Mouse (Mus musculus) CH12.LX (cell line): ENCODE data around the gene Rin3. TPM values are rescaled to one million over a fixed set of nuclear protein-coding genes. Genes with fewer than 3 reads are reported as not detected.

Experiments used
- DNase-seq: peaks from one replicate; pipeline ENCODE4 v3.0.0-alpha.2; 2013; ENCODE audit errors: extremely low read depth
- H3K27ac ChIP-seq: 2 replicates; pipeline ENCODE4 v1.5.1; 2012; ENCODE audit warnings: low read depth, mild to moderate bottlenecking, control low read depth, moderate library complexity; ENCODE audit not compliant: insufficient read depth
- H3K27me3 ChIP-seq: replicated peaks from 2 replicates; pipeline ENCODE3; 2012; ENCODE audit warnings: inconsistent platforms
- H3K36me3 ChIP-seq, 2 experiments: replicated peaks in 1 of 2; 2 replicates each; pipeline versions ENCODE3 to v1.6.1; 2012; ENCODE audit warnings: inconsistent platforms in 1 of 2, low read length in 1 of 2, mild to moderate bottlenecking in 1 of 2, mixed read lengths in 1 of 2, moderate library complexity in 1 of 2; ENCODE audit not compliant: control insufficient read depth in 1 of 2, insufficient read depth in 1 of 2
- H3K4me1 ChIP-seq, 2 experiments: 2 replicates each; pipeline ENCODE4 v1.6.1; 2012; ENCODE audit warnings: inconsistent platforms in 1 of 2, moderate library complexity in 1 of 2; ENCODE audit not compliant: insufficient read depth in 2 of 2, control insufficient read depth in 1 of 2
- H3K4me2 ChIP-seq: 2 replicates; pipeline ENCODE4 v1.6.1; 2012; ENCODE audit warnings: low read depth, mild to moderate bottlenecking, control low read depth; ENCODE audit not compliant: poor library complexity, insufficient read depth, severe bottlenecking
- H3K4me3 ChIP-seq, 3 experiments: fragments of 150-350 bp in 1 of 3; sonication (generic) in 1 of 3; replicated peaks in 1 of 3; 2 replicates each; pipeline versions ENCODE3 to v1.5.1; 2011 to 2012; ENCODE audit warnings: low read depth in 2 of 3, low read length in 2 of 3, mild to moderate bottlenecking in 2 of 3, moderate library complexity in 2 of 3, control low read depth in 1 of 3, improper control_type of control experiment in 1 of 3, inconsistent platforms in 1 of 3, mixed read lengths in 1 of 3; ENCODE audit not compliant: poor library complexity in 1 of 3
- H3K79me2 ChIP-seq: replicated peaks from 2 replicates; pipeline ENCODE4 v1.6.1; 2012; ENCODE audit warnings: mild to moderate bottlenecking, moderate library complexity; ENCODE audit not compliant: control insufficient read depth, poor library complexity, insufficient read depth, severe bottlenecking; ENCODE audit errors: extremely low read depth
- H3K9ac ChIP-seq: 2 replicates; pipeline ENCODE4 v1.6.1; 2012; ENCODE audit warnings: low read depth, mild to moderate bottlenecking, control low read depth, moderate library complexity; ENCODE audit not compliant: insufficient read depth
- H3K9me3 ChIP-seq: replicated peaks from 2 replicates; pipeline ENCODE3; 2012; ENCODE audit warnings: low read length, inconsistent platforms, mixed read lengths
- BHLHE40 ChIP-seq: IDR thresholded peaks from 2 replicates; pipeline ENCODE4 v1.6.1; 2011; ENCODE audit warnings: mild to moderate bottlenecking, low read depth, low read length, improper control_type of control experiment
- CHD1 ChIP-seq: IDR thresholded peaks from 2 replicates; pipeline ENCODE4 v1.6.1; 2012; ENCODE audit warnings: low read depth, low read length, improper control_type of control experiment, inconsistent platforms
- ETS1 ChIP-seq: conservative IDR thresholded peaks from 2 replicates; pipeline ENCODE4 v1.6.1; 2012; ENCODE audit warnings: low read depth, mild to moderate bottlenecking, inconsistent platforms, low read length, improper control_type of control experiment, moderate library complexity
- GABPA ChIP-seq: IDR thresholded peaks from 2 replicates; pipeline ENCODE4 v1.6.1; 2012; ENCODE audit warnings: low read depth, low read length, improper control_type of control experiment, inconsistent platforms; ENCODE audit not compliant: insufficient replicate concordance
- JUN ChIP-seq: IDR thresholded peaks from 2 replicates; pipeline ENCODE4 v1.6.1; 2011; ENCODE audit warnings: low read depth, mild to moderate bottlenecking, low read length, improper control_type of control experiment, moderate library complexity; ENCODE audit not compliant: insufficient read depth
- JUND ChIP-seq: conservative IDR thresholded peaks from 2 replicates; pipeline ENCODE4 v1.6.1; 2011; ENCODE audit warnings: low read depth, low read length, improper control_type of control experiment
- MAX ChIP-seq: IDR thresholded peaks from 2 replicates; pipeline ENCODE4 v1.6.1; 2011; ENCODE audit warnings: low read length, improper control_type of control experiment
- NELFE ChIP-seq: IDR thresholded peaks from 2 replicates; pipeline ENCODE4 v1.6.1; 2011; ENCODE audit warnings: low read depth, low read length, improper control_type of control experiment
- PAX5 ChIP-seq: IDR thresholded peaks from 2 replicates; pipeline ENCODE4 v1.6.1; 2012; ENCODE audit warnings: low read length, inconsistent platforms, mixed read lengths
- POLR2A ChIP-seq: IDR thresholded peaks from 2 replicates; pipeline ENCODE4 v1.6.1; 2011; ENCODE audit warnings: low read depth, mild to moderate bottlenecking, improper control_type of control experiment, low read length
- POLR2AphosphoS2 ChIP-seq: IDR thresholded peaks from 2 replicates; pipeline ENCODE4 v1.6.1; 2011; ENCODE audit warnings: low read depth, low read length, improper control_type of control experiment
- RAD21 ChIP-seq: IDR thresholded peaks from 2 replicates; pipeline ENCODE4 v1.6.1; 2011; ENCODE audit warnings: low read depth, mild to moderate bottlenecking, low read length, improper control_type of control experiment, moderate library complexity
- SIN3A ChIP-seq: IDR thresholded peaks from 2 replicates; pipeline ENCODE4 v1.6.1; 2012; ENCODE audit warnings: low read length, improper control_type of control experiment, inconsistent platforms
- ZMIZ1 ChIP-seq: IDR thresholded peaks from 2 replicates; pipeline ENCODE4 v1.6.1; 2012; ENCODE audit warnings: low read depth, mild to moderate bottlenecking, inconsistent platforms, low read length, improper control_type of control experiment
- ZNF384 ChIP-seq: IDR thresholded peaks from 2 replicates; pipeline ENCODE4 v1.6.1; 2012; ENCODE audit warnings: low read depth, low read length, improper control_type of control experiment, inconsistent platforms
- dilution Hi-C: fragments of 300-500 bp; cut with MboI; formaldehyde crosslinking; loops from 2 replicates; pipeline ENCODE4 v1.14.3; 2020; ENCODE audit warnings: low sequenced_read_pairs; ENCODE audit not compliant: extremely low pct_unique_long_range_greater_than_20kb, extremely low pct_ligation_motif_present
- in situ Hi-C: fragments of 300-500 bp; cut with MboI; formaldehyde crosslinking; loops from 3 replicates; pipeline ENCODE4 v1.14.3; 2019; ENCODE audit warnings: low sequenced_read_pairs, low pct_ligation_motif_present, low pct_unique_long_range_greater_than_20kb, mixed read lengths
- polyA plus RNA-seq: library from polyadenylated mRNA; unstranded; fragments of >175 nt; gene quantifications from 2 replicates; pipeline ENCODE4 v1.2.1, GENCODE M21; 2012; ENCODE audit warnings: low read depth; ENCODE audit not compliant: insufficient read length
- total RNA-seq, 2 experiments: library from RNA; depleted of rRNA; stranded (reverse); fragments of 300-350 nt in 1 of 2; fragments of >200 nt in 1 of 2; gene quantifications; 2 replicates each; pipeline ENCODE4 v1.2.3; 2012 to 2014

Rin3 gene
- total and polyA plus RNA-seq, 3 experiments, result 2.4 to 10.0 (median 8.4) TPM

DNA sequence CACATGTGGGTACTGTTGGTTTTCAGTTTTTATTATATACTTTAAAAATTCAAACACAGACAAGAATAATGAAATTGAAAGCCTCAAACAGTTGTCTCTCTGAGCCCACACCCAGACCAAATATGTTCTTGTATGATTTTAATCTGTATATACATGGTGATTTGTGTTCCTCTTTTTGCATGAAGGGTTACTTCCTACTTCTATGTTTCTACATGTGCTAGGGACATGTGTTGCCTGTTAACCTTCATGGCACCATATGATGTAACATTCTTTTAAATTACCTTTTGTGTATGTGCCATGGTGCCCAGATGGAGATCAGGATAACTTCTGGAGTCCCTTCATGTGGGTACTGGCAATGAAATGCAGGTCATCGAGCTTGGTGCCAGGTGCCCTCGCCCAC is 7.8 kb downstream of the Rin3 start:
- Histone ChIP-seq H3K9me3 (no peaks in the 10 kb centered on the region), H3K4me1 (peaks cover 16 to 43% of the 10 kb centered on the region in 2 experiments), H3K27me3 (no peaks in the 10 kb centered on the region), H3K4me2 (no peak overlapping the region), H3K4me3 (no peak overlapping the region), H3K9ac (no peak overlapping the region), H3K79me2 (0 out of 2 replicates have a peak, but pooled peaks cover 2% of the 10 kb centered on the region), H3K36me3 (peaks cover 5 to 26% of the 10 kb centered on the region in 2 experiments), H3K27ac (no peak overlapping the region)
- in situ Hi-C loops (no loop called here), dilution Hi-C loops (no loop called here)
- TF ChIP-seq CHD1, result no peak
- no peak for TF ChIP-seq ZNF384
- no peak for TF ChIP-seq ETS1
- no peak for TF ChIP-seq RAD21
- TF ChIP-seq POLR2AphosphoS2, result no peak
- TF ChIP-seq JUN, result no peak
- no peak for DNase-seq

DNA sequence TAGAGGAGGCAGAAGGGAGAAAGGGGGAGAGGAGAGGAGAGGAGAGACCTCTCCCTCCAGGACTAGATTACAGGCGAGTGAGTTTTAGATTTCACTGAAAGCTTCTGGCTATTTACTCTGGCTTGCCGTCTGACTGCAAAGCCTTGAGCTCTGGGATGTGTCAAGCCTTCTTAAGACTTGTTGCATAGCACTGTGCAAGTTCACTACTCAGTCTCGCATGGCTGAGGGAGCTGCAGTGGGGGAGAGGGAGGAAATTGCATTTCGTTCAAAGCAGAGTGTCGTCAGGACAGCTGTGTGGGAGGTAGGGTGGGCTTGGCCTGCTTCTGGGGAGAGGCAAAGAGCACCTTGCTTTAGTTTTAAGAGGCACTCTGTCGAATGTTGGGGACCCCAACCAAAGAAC is 8.8 kb downstream of the Rin3 start:
- no peak overlapping the region for H3K9ac ChIP-seq
- H3K4me1 ChIP-seq, result peaks cover 24 to 48% of the 10 kb centered on the region in 2 experiments
- H3K27ac ChIP-seq, result no peak overlapping the region
- dilution Hi-C loops (no loop called here), in situ Hi-C loops (no loop called here)
- TF ChIP-seq ZMIZ1 (no peak), RAD21 (no peak), GABPA (no peak), POLR2A (no peak), ETS1 (no peak)
- DNase-seq, result no peak
- H3K4me3 ChIP-seq, result no peak overlapping the region
- peaks cover 5 to 26% of the 10 kb centered on the region in 2 experiments for H3K36me3 ChIP-seq
- H3K27me3 ChIP-seq, result no peaks in the 10 kb centered on the region
- no peaks in the 10 kb centered on the region for H3K9me3 ChIP-seq
- no peak overlapping the region for H3K4me2 ChIP-seq
- H3K79me2 ChIP-seq, result 0 out of 2 replicates have a peak, but pooled peaks cover 2% of the 10 kb centered on the region

DNA sequence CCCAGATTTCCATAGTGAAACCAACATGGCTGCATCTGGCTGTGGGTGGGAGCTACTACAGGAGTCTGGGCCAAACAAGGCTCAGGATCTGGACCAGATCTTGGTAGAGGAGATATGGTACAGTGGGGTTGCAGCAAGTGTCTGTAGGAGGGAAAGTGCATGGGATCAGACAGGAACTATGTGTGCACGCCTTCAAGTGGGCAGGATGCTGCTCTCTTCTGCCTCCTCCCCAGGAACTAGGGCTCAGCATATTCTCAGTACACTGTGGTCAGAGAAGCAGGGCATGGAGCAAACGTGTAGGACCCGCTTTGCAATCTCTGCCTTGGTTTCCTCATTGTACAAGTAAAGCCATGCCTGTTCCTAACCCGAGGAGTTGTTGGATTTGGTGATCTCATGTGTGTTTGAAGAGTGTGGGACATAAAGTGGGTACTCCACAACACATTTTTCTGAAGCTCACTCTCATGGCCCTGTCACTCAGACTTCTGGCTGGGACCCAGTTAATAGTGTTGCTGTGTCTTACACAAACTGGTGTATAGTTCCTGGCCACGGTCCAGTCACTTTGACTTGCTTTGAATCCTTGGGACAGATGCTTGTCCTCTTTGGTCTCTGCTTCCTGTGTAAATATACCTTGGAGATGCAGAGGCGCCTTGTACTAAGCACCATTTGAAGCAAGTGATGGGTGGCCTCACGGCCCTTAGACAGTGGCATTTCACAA is 9.8 kb downstream of the Rin3 start:
- Histone ChIP-seq H3K4me2 (no peak overlapping the region), H3K79me2 (0 out of 2 replicates have a peak, but pooled peaks cover 2% of the 10 kb centered on the region), H3K36me3 (peaks cover 5 to 26% of the 10 kb centered on the region in 2 experiments), H3K27ac (no peak overlapping the region), H3K9ac (no peak overlapping the region), H3K4me1 (peaks cover 28 to 51% of the 10 kb centered on the region in 2 experiments), H3K27me3 (no peaks in the 10 kb centered on the region)
- no peak for DNase-seq
- dilution Hi-C loops, result no loop called here
- TF ChIP-seq JUND (no peak), PAX5 (no peak), SIN3A (no peak), POLR2AphosphoS2 (no peak), CHD1 (no peak), NELFE (no peak), MAX (no peak), BHLHE40 (no peak)
- TF ChIP-seq, all 38 proteins: peak for 0
- Histone ChIP-seq H3K4me3 (no peak overlapping the region), H3K9me3 (no peaks in the 10 kb centered on the region)
- in situ Hi-C loops, result no loop called here
